Mouse (Mus musculus): ENCODE results near the gene Jph2.

Gene Jph2

DNA sequence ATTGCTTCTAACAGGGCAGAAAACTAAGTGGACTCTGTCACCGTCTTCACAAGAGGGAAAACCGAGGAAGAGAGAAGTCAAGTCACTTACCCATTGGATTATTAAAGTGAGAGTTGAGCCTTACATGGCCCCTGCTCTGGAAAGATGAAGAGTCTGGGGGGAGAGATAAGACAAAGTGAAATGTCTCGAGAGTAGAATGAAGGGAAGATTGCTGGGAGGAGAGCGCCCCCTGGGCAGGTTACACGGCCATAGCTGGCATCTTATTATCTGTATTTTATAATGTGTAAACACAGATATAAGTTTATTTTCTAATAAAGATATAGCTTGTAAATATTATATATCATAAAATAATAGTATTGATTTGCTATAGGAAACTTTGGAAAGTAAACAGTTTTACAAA lies 47.4 kb downstream of the Jph2 start:
- Histone ChIP-seq H3K4me3 (replicated peaks; ENCODE audit: low read length) (no peak overlapping the region), H3K4me1 (replicated peaks; ENCODE audit: low read depth, low read length) (peaks cover 23% of the 10 kb centered on the region), H3K27me3 (ENCODE audit: insufficient read depth, low read length) (peaks cover 9% of the 10 kb centered on the region), H3K9me3 (ENCODE audit: low read length) (no peaks in the 10 kb centered on the region), H3K36me3 (ENCODE audit: insufficient read depth, low read length) (no peaks in the 10 kb centered on the region)
- TF ChIP-seq CTCF (conservative IDR thresholded peaks at IDR 0.05; ENCODE audit: low read length) = peak; percentile 52
- no peak for TF ChIP-seq POU5F1 (IDR thresholded peaks at IDR 0.05; ENCODE audit: borderline replicate concordance, low read length)

DNA sequence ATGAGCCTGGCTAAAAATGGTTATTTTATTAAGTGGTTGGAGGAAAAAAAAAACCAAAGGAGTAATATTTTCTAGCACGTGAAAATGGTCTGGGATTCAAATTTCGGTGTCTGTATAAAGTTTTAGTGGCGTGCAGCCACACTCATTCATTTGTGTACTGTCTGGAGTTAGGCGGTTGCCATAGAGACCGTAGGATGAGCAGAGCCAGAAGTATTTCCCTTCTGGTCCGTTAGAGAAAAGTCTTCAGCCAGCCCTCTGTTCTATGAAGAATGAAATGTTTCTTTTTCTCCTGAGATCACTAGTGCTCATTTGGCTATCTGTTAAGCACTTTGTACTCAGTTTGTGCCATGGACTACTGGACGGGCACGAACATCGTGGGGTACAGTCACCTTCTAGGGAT lies 48.4 kb downstream of the Jph2 start:
- Histone ChIP-seq H3K9me3 (ENCODE audit: low read length) (no peaks in the 10 kb centered on the region), H3K36me3 (ENCODE audit: insufficient read depth, low read length) (no peaks in the 10 kb centered on the region), H3K4me3 (replicated peaks; ENCODE audit: low read length) (no peak overlapping the region), H3K27me3 (ENCODE audit: insufficient read depth, low read length) (peaks cover 7% of the 10 kb centered on the region), H3K4me1 (replicated peaks; ENCODE audit: low read depth, low read length) (peaks cover 23% of the 10 kb centered on the region)
- TF ChIP-seq CTCF (conservative IDR thresholded peaks at IDR 0.05; ENCODE audit: low read length) (no peak), POU5F1 (IDR thresholded peaks at IDR 0.05; ENCODE audit: borderline replicate concordance, low read length) (no peak), NANOG (IDR thresholded peaks at IDR 0.05; ENCODE audit: borderline replicate concordance, low read length) (no peak)

DNA sequence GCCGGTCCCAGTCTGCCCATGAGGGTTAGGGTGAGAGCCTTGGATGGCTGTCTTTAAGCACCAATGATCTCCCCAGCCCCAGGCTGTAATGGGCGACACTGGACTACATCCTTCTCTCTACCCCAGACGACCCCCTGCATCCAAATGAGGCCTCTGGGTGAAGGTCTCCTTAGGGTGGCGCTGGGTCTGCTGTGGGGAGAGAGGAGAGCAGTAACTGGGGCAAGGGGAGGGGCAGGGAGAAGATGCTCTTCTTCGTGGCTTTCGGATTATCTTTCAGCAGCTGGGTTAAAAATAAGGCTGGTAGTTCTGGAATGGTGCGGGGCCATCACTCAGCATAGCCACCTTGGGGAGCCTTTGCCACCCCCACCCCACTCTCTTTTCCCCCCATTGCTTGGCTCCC lies 49.1 kb downstream of the Jph2 start:
- TF ChIP-seq NANOG (IDR thresholded peaks at IDR 0.05; ENCODE audit: borderline replicate concordance, low read length) = no peak
- TF ChIP-seq CTCF (conservative IDR thresholded peaks at IDR 0.05; ENCODE audit: low read length) = no peak
- TF ChIP-seq POU5F1 (IDR thresholded peaks at IDR 0.05; ENCODE audit: borderline replicate concordance, low read length) = no peak
- H3K4me3 ChIP-seq (replicated peaks; ENCODE audit: low read length) = no peak overlapping the region
- no peaks in the 10 kb centered on the region for H3K9me3 ChIP-seq (ENCODE audit: low read length)
- peaks cover 7% of the 10 kb centered on the region for H3K27me3 ChIP-seq (ENCODE audit: insufficient read depth, low read length)
- H3K36me3 ChIP-seq (ENCODE audit: insufficient read depth, low read length) = no peaks in the 10 kb centered on the region
- H3K4me1 ChIP-seq (replicated peaks; ENCODE audit: low read depth, low read length) = peaks cover 17% of the 10 kb centered on the region

DNA sequence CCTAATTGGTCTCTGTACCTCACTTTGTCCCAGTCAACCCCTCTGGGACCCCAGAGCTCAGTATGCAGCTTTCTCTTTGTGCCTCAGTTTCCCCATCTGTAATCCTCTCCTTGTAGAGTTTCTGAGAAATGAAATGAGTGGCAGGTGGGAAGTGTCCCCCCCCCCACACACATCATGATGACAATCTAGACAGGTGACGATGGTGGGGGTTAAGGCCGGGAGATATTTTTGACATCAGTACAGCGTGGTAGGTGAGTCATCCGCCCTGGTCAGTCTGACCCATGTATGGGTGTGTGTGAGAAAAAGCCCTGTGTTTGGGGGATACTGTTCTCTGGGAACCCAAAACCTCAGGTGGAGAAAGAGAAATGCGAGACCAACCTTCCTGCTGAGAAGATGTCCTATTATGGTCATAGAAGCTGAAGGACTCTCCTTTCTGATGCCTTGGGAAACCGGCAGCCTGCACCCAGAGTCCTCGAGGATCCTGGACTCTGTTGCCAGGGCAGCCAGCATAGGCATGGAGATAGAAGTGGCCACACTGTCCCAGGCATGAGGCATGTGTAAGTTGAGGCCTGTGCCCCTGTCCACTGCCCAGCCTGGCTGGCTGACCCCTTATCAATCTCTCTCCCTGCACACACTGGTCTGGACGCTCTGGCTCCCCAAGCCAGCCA lies 50.1 kb downstream of the Jph2 start:
- H3K36me3 ChIP-seq (ENCODE audit: insufficient read depth, low read length) = no peaks in the 10 kb centered on the region
- no peak overlapping the region for H3K4me3 ChIP-seq (replicated peaks; ENCODE audit: low read length)
- no peaks in the 10 kb centered on the region for H3K9me3 ChIP-seq (ENCODE audit: low read length)
- H3K4me1 ChIP-seq (replicated peaks; ENCODE audit: low read depth, low read length) = peaks cover 12% of the 10 kb centered on the region
- TF ChIP-seq NANOG (IDR thresholded peaks at IDR 0.05; ENCODE audit: borderline replicate concordance, low read length) (no peak), POU5F1 (IDR thresholded peaks at IDR 0.05; ENCODE audit: borderline replicate concordance, low read length) (no peak), CTCF (conservative IDR thresholded peaks at IDR 0.05; ENCODE audit: low read length) (no peak)
- H3K27me3 ChIP-seq (ENCODE audit: insufficient read depth, low read length) = peaks cover 7% of the 10 kb centered on the region

DNA sequence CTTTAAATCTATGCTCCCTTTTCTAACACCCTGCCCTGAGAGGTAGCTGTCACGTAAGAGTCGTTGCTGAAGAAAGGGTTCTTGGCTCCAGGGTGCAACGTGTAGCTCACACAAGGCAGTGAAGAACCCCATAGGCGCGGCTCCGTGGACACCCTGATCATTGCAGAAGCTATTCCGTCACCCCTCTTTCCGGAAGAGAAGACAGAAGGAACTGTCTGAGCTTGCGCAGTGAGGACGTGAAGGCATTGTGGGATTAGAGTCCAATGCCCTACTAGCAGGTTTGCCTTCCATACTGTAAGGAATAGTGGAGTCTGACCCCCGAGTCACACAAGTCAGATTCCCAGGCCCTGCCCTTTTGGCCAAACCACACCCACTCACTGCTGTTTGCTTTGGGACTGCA lies 51.3 kb downstream of the Jph2 start:
- Histone ChIP-seq H3K36me3 (ENCODE audit: insufficient read depth, low read length) (no peaks in the 10 kb centered on the region), H3K4me1 (replicated peaks; ENCODE audit: low read depth, low read length) (peaks cover 12% of the 10 kb centered on the region), H3K9me3 (ENCODE audit: low read length) (no peaks in the 10 kb centered on the region), H3K27me3 (ENCODE audit: insufficient read depth, low read length) (peaks cover 9% of the 10 kb centered on the region), H3K4me3 (replicated peaks; ENCODE audit: low read length) (no peak overlapping the region)
- TF ChIP-seq POU5F1 (IDR thresholded peaks at IDR 0.05; ENCODE audit: borderline replicate concordance, low read length) (no peak), CTCF (conservative IDR thresholded peaks at IDR 0.05; ENCODE audit: low read length) (no peak), NANOG (IDR thresholded peaks at IDR 0.05; ENCODE audit: borderline replicate concordance, low read length) (no peak)

DNA sequence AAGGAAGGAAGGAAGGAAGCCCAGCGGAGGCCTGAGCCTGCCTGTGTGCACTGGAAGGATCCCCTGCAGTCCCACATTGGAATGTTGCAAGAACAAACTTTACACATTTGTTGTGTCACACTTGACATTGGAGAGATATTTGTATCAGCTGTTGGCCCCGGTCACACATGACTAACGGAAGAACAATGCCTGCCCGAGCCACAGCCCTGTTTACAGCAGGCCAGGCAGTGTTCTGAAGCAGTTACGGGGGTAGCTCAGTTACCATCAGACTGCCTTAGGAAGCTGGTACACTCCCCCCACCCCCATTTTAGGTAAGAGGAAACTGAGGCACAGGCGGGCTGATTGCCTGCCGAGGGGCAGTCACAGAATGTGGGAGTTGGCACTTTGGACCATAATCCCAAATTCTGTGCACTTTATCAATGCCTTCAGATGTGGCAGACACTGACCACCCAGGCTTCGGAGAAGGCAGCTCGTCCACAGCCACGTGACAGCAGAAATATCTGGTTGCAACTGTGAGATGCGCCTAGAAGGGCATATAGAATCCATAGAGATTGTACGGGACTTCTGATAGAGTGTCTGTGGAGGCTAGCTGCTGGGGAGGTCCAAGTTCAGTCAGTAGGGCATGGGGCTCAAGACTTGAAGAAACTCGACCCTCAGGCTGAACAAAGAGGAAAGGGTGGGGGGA lies 52.7 kb downstream of the Jph2 start:
- Histone ChIP-seq H3K4me1 (replicated peaks; ENCODE audit: low read depth, low read length) (peaks cover 12% of the 10 kb centered on the region), H3K36me3 (ENCODE audit: insufficient read depth, low read length) (no peaks in the 10 kb centered on the region), H3K4me3 (replicated peaks; ENCODE audit: low read length) (no peak overlapping the region), H3K9me3 (ENCODE audit: low read length) (no peaks in the 10 kb centered on the region), H3K27me3 (ENCODE audit: insufficient read depth, low read length) (peaks cover 22% of the 10 kb centered on the region)
- TF ChIP-seq POU5F1 (IDR thresholded peaks at IDR 0.05; ENCODE audit: borderline replicate concordance, low read length) (no peak), NANOG (IDR thresholded peaks at IDR 0.05; ENCODE audit: borderline replicate concordance, low read length) (no peak), CTCF (conservative IDR thresholded peaks at IDR 0.05; ENCODE audit: low read length) (no peak)

DNA sequence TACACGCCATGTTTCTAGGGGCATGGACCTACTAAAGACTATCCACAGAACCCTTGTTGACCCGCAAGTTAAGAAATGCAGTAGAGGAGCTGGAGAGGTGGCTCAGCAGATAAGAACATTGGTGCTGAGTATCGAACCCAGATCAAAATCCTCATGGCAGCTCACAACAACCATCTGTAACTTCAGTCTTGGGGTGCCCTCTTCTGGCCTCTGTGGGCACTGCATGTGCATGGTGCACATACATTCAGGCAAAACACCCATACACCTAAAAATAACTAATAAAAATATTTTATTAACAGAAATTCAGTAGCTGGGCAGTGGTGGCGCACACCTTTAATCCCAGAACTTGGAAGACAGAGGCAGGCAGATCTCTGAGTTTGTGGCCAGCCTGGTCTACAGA lies 54.1 kb downstream of the Jph2 start:
- peaks cover 14% of the 10 kb centered on the region for H3K4me1 ChIP-seq (replicated peaks; ENCODE audit: low read depth, low read length)
- no peaks in the 10 kb centered on the region for H3K9me3 ChIP-seq (ENCODE audit: low read length)
- TF ChIP-seq POU5F1 (IDR thresholded peaks at IDR 0.05; ENCODE audit: borderline replicate concordance, low read length) (no peak), CTCF (conservative IDR thresholded peaks at IDR 0.05; ENCODE audit: low read length) (peak; percentile 92), NANOG (IDR thresholded peaks at IDR 0.05; ENCODE audit: borderline replicate concordance, low read length) (no peak)
- H3K36me3 ChIP-seq (ENCODE audit: insufficient read depth, low read length) = no peaks in the 10 kb centered on the region
- H3K27me3 ChIP-seq (ENCODE audit: insufficient read depth, low read length) = peaks cover 36% of the 10 kb centered on the region
- H3K4me3 ChIP-seq (replicated peaks; ENCODE audit: low read length) = no peak overlapping the region

DNA sequence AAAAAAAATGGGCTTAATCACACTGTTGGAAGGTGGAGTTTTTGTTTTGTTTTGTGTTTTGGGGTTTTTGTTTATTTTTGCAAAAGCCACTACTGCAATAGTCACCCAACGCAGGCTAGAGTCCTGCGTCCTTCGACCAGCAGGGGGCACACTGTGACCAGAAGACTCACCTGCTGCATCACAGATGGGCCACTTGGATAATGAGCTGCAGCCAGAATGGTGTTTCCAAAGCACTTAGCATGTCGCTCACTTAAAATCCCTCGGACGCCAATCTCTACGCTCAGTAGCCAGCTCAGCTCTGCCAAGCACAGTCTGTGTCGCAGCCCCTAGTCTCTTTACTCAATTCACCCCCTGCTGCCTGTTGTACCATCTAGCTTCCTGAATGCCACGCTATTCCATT lies 57.5 kb downstream of the Jph2 start:
- H3K9me3 ChIP-seq (ENCODE audit: low read length) = no peaks in the 10 kb centered on the region
- peaks cover 65% of the 10 kb centered on the region for H3K27me3 ChIP-seq (ENCODE audit: insufficient read depth, low read length)
- no peak overlapping the region for H3K4me3 ChIP-seq (replicated peaks; ENCODE audit: low read length)
- H3K4me1 ChIP-seq (replicated peaks; ENCODE audit: low read depth, low read length) = peaks cover 8% of the 10 kb centered on the region
- no peaks in the 10 kb centered on the region for H3K36me3 ChIP-seq (ENCODE audit: insufficient read depth, low read length)
- TF ChIP-seq NANOG (IDR thresholded peaks at IDR 0.05; ENCODE audit: borderline replicate concordance, low read length) = no peak
- TF ChIP-seq POU5F1 (IDR thresholded peaks at IDR 0.05; ENCODE audit: borderline replicate concordance, low read length) = no peak
- peak; percentile 66 for TF ChIP-seq CTCF (conservative IDR thresholded peaks at IDR 0.05; ENCODE audit: low read length)
